Mouse (Mus musculus) forebrain, embryonic 14.5 days (tissue): ENCODE data around the gene Itgb2l. TPM values are rescaled to one million over a fixed set of nuclear protein-coding genes. Genes with fewer than 3 reads are reported as not detected.
"Not testable (repeated sequence)": the region's sequence is repeated elsewhere in the genome, so short reads cannot be mapped to it uniquely, and the experiment has no call there.

Experiments
- ATAC-seq: fragments of 200-750 bp; cut with Nextera tagmentation; 2 replicates; pipeline ENCODE4 v1.8.0; 2017; ENCODE audit warnings: mild to moderate bottlenecking, moderate library complexity
- DNase-seq: peaks from one replicate; pipeline ENCODE4 v3.0.0-alpha.2; 2015; ENCODE audit warnings: low spot score
- H3K27ac ChIP-seq: fragments of 300-500 bp; sonication (generic); 2 replicates; pipeline ENCODE4 v1.5.1; 2014; ENCODE audit warnings: low read depth, mild to moderate bottlenecking, control low read depth, low read length, moderate library complexity
- H3K27me3 ChIP-seq: fragments of 300-500 bp; sonication (generic); replicated peaks from 2 replicates; pipeline ENCODE4 v1.6.1; 2014; ENCODE audit warnings: low read length, control low read depth, mixed read lengths; ENCODE audit not compliant: control insufficient read depth, insufficient read depth
- H3K36me3 ChIP-seq: fragments of 300-500 bp; sonication (generic); 2 replicates; pipeline ENCODE4 v1.6.1; 2014; ENCODE audit warnings: low read length, control low read depth; ENCODE audit not compliant: control insufficient read depth, insufficient read depth
- H3K4me1 ChIP-seq: fragments of 300-500 bp; sonication (generic); 2 replicates; pipeline ENCODE4 v1.6.1; 2014; ENCODE audit warnings: antibody characterized with exemption, low read length, control low read depth; ENCODE audit not compliant: control insufficient read depth, insufficient read depth
- H3K4me2 ChIP-seq: fragments of 300-500 bp; sonication (generic); 2 replicates; pipeline ENCODE4 v1.6.1; 2014; ENCODE audit warnings: mild to moderate bottlenecking, control low read depth, low read length
- H3K4me3 ChIP-seq: fragments of 300-500 bp; sonication (generic); 2 replicates; pipeline ENCODE4 v1.5.1; 2014; ENCODE audit warnings: low read depth, low read length, control low read depth
- H3K9ac ChIP-seq: fragments of 300-500 bp; sonication (generic); 2 replicates; pipeline ENCODE4 v1.6.1; 2014; ENCODE audit warnings: mild to moderate bottlenecking, low read length, control low read depth, moderate library complexity
- H3K9me3 ChIP-seq: fragments of 300-500 bp; sonication (generic); replicated peaks from 2 replicates; pipeline ENCODE4 v1.6.1; 2016; ENCODE audit warnings: low read length, control low read depth, mixed read lengths; ENCODE audit not compliant: control insufficient read depth
- WGBS: fragments of 180-500 bp; shearing (Covaris S2); extraction: QIAGEN DNeasy Blood & Tissue Kit; methylation state at CpG from one replicate; pipeline ENCODE4 v1.1.7; 2014; 5-methylcytosine and 5-hydroxymethylcytosine counted together
- polyA plus RNA-seq: library from polyadenylated mRNA; unstranded; fragments of >200 nt; fragmentation: Nextera tagmentation; extraction: Ambion mirVana; gene quantifications from 2 replicates; pipeline ENCODE4 v1.2.1, GENCODE M21; 2014

Gene Itgb2l
- polyA plus RNA-seq, 1 experiment from 2014 or later: 0.06 TPM

DNA sequence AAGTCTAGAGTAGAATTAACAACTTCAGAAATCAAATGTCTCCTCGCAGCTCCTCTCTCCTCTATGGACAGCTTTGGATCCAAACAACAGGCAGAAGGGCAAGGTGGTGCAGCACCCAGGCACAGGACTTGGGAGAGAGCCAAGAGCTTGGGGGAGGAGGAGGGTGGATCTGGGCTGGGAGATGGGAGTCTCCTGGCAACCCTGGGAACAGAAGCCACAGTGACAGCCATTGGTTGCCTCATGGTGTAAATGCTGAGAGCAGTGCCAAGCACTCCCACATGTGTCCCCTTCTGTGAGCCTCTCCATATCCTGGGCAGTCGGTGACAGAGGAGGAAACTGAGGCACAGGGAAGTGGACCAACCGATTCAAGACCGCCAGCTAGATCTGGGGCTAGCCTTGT is 25.3 kb upstream of the Itgb2l start:
- no peak overlapping the region for H3K9ac ChIP-seq

GRCm38 (mm10) chr16:96468011-96468410 is 24.6 kb upstream of the Itgb2l start:
- H3K27me3 ChIP-seq: no peaks in the 10 kb centered on the region
- ATAC-seq (no peak), DNase-seq (no peak)
- H3K4me2 ChIP-seq: peak overlapping the region; percentile 45
- H3K4me3 ChIP-seq: peak overlapping the region; percentile 15; the same call in 1 of the 2 replicates
- no peak overlapping the region for H3K27ac ChIP-seq
- WGBS: 47% methylated on average over 4 of the region's 4 CpGs
- H3K36me3 ChIP-seq: no peaks in the 10 kb centered on the region
- H3K9ac ChIP-seq: no peak overlapping the region; the same call in 1 of the 2 replicates
- H3K4me1 ChIP-seq: peaks cover 19% of the 10 kb centered on the region
- no peaks in the 10 kb centered on the region for H3K9me3 ChIP-seq

More for the DNA sequence above, 25.3 kb upstream of the Itgb2l start:
- Histone ChIP-seq H3K4me1 (peaks cover 19% of the 10 kb centered on the region), H3K36me3 (no peaks in the 10 kb centered on the region), H3K4me2 (0 out of 2 replicates have a peak overlapping the region, but pooled peaks have one; percentile 7), H3K9me3 (no peaks in the 10 kb centered on the region), H3K27ac (no peak overlapping the region), H3K4me3 (no peak overlapping the region), H3K27me3 (no peaks in the 10 kb centered on the region)
- ATAC-seq (peak; percentile 86), DNase-seq (peak; percentile 91)
- WGBS: 65% methylated on average over 4 of the region's 4 CpGs

- Histone ChIP-seq H3K4me2 (peak within 1 kb of the TSS; percentile 45), H3K36me3 (no peaks in the 10 kb centered on the region), H3K27ac (no peak within 1 kb of the TSS), H3K4me3 (peak within 1 kb of the TSS; percentile 15; the same call in 1 of the 2 replicates), H3K4me1 (peaks cover 17% of the 10 kb centered on the region), H3K9ac (no peak within 1 kb of the TSS; the same call in 1 of the 2 replicates), H3K27me3 (no peaks in the 10 kb centered on the region), H3K9me3 (no peaks in the 10 kb centered on the region)
- ATAC-seq: peak; percentile 70
- 7% methylated on average over 8 of the region's 8 CpGs for WGBS
- DNase-seq: peak; percentile 89
These were observed 24.0 kb upstream of the Itgb2l start, which contains the start of gene Pcp4 for GRCm38 (mm10) chr16:96467445-96467844. Gene Pcp4, plus strand, starts transcription at chr16:96467606.

DNA sequence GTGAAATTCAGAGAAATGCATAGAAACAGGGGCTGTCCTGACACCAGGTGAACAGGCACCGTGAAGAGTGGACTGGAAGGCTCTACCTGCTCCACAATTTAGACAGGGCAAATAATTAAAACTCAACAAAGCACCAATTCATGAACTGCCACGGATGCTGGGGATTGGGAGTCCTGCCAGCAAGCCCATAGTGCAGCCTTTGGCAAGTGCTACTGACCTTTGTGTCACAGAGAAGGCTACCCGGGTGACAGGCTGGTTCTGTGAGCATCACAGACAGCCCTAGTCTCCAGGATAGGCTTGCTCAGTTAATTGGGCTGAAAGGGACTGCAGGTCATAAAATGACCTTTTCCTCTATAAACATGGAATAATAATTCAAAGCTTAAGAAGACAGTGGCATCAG is 17.4 kb upstream of the Itgb2l start:
- WGBS: 26% methylated on average over 3 of the region's 3 CpGs
- Histone ChIP-seq H3K4me3 (no peak overlapping the region), H3K9me3 (no peaks in the 10 kb centered on the region), H3K9ac (no peak overlapping the region), H3K4me1 (no peaks in the 10 kb centered on the region), H3K27ac (no peak overlapping the region), H3K4me2 (no peak overlapping the region), H3K36me3 (no peaks in the 10 kb centered on the region), H3K27me3 (no peaks in the 10 kb centered on the region)
- peak; percentile 33 for DNase-seq
- ATAC-seq: no peak

- no peak overlapping the region for H3K27ac ChIP-seq
- no peak for DNase-seq
- H3K4me2 ChIP-seq: no peak overlapping the region
- no peak overlapping the region for H3K4me3 ChIP-seq
- H3K36me3 ChIP-seq: no peaks in the 10 kb centered on the region
- no peak for ATAC-seq
- H3K9ac ChIP-seq: no peak overlapping the region
- H3K9me3 ChIP-seq: no peaks in the 10 kb centered on the region
- 88% methylated on average over 2 of the region's 2 CpGs for WGBS
- H3K27me3 ChIP-seq: no peaks in the 10 kb centered on the region
- no peaks in the 10 kb centered on the region for H3K4me1 ChIP-seq
These were observed 15.9 kb upstream of the Itgb2l start for GRCm38 (mm10) chr16:96459356-96459755.

DNA sequence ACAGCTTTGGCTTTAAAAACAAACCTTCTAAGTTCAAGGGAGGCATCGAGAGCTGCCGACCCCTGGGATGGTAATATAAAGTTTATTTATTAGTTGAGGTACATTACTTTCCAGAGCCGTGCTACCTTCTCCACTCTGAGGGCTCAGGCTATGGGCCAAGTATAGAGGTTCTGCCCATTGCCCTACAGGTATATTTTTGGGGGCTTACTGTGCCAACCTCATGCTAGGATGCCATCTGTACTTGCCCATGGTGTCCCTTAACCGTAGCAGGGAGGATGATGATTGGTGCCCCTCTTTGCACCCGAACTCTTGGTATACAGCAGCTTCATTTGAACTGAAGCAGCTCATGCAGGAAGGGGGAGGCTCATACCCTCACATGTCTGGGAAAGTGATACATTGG is 14.2 kb upstream of the Itgb2l start:
- Histone ChIP-seq H3K4me1 (no peaks in the 10 kb centered on the region), H3K4me3 (no peak overlapping the region), H3K36me3 (no peaks in the 10 kb centered on the region), H3K4me2 (no peak overlapping the region), H3K27me3 (no peaks in the 10 kb centered on the region), H3K27ac (no peak overlapping the region), H3K9me3 (no peaks in the 10 kb centered on the region), H3K9ac (no peak overlapping the region)
- no peak for ATAC-seq
- no peak for DNase-seq
- 91% methylated on average over 5 of the region's 5 CpGs for WGBS

- H3K9ac ChIP-seq: no peak overlapping the region
- no peaks in the 10 kb centered on the region for H3K36me3 ChIP-seq
- H3K27me3 ChIP-seq: no peaks in the 10 kb centered on the region
- H3K4me1 ChIP-seq: no peaks in the 10 kb centered on the region
- no peak for DNase-seq
- no peak for ATAC-seq
- no peak overlapping the region for H3K27ac ChIP-seq
- H3K9me3 ChIP-seq: no peaks in the 10 kb centered on the region
- H3K4me2 ChIP-seq: no peak overlapping the region
- no peak overlapping the region for H3K4me3 ChIP-seq
These were observed 10.7 kb upstream of the Itgb2l start for GRCm38 (mm10) chr16:96454086-96454485.

- H3K9ac ChIP-seq, H3K4me1 ChIP-seq, H3K4me3 ChIP-seq, H3K4me2 ChIP-seq, H3K27me3 ChIP-seq, DNase-seq, H3K36me3 ChIP-seq, H3K27ac ChIP-seq, H3K9me3 ChIP-seq, ATAC-seq: not testable (repeated sequence)
- WGBS: 91% methylated on average over 12 of the region's 16 CpGs
These were observed 7.5 kb upstream of the Itgb2l start for GRCm38 (mm10) chr16:96450871-96451270.

- DNase-seq: no peak
These were observed 1.6 kb downstream of the Itgb2l start for GRCm38 (mm10) chr16:96441826-96442225.

More at GRCm38 (mm10) chr16:96441826-96442225, 1.6 kb downstream of the Itgb2l start:
- H3K9me3 ChIP-seq: no peaks in the 10 kb centered on the region
- 87% methylated on average over 3 of the region's 3 CpGs for WGBS
- no peak overlapping the region for H3K27ac ChIP-seq
- H3K4me2 ChIP-seq: no peak overlapping the region
- no peaks in the 10 kb centered on the region for H3K27me3 ChIP-seq
- H3K36me3 ChIP-seq: no peaks in the 10 kb centered on the region
- no peak overlapping the region for H3K4me3 ChIP-seq
- no peaks in the 10 kb centered on the region for H3K4me1 ChIP-seq
- no peak for ATAC-seq
- no peak overlapping the region for H3K9ac ChIP-seq
